ENCODE assay signal across 7 mouse cellular contexts in genomic region chr4:143258517-143258916, GRCm38 (mm10). TPM values are rescaled to one million over a fixed set of nuclear protein-coding genes. Genes with fewer than 3 reads are reported as not detected.
DNase-seq lines count a peak whose midpoint lies in the region; ATAC-seq and TF ChIP-seq lines count a peak whose summit lies in the region.

No protein-coding gene starts in this region.

- no peaks in the 10 kb centered on the region for H3K9me3 ChIP-seq in ES-Bruce4 (replicated peaks; ENCODE audit: control insufficient read depth, insufficient read depth, low read length, poor library complexity, severe bottlenecking)
- no peaks in the 10 kb centered on the region for H3K9me3 ChIP-seq in forebrain, embryonic 10.5 days
- H3K9me3 ChIP-seq in hindbrain, embryonic 10.5 days: no peaks in the 10 kb centered on the region
- no peaks in the 10 kb centered on the region for H3K9me3 ChIP-seq in limb, embryonic 11.5 days (ENCODE audit: control insufficient read depth, low read length)
- 0 out of 2 replicates have a peak, but pooled peaks cover under 1% of the 10 kb centered on the region for H3K9me3 ChIP-seq in midbrain, embryonic 10.5 days (replicated peaks)

- no peaks in the 10 kb centered on the region for H3K36me3 ChIP-seq in ES-Bruce4 (ENCODE audit: control insufficient read depth, insufficient read depth, low read length, poor library complexity, severe bottlenecking)
- H3K36me3 ChIP-seq in forebrain, embryonic 10.5 days (replicated peaks): no peaks in the 10 kb centered on the region
- no peaks in the 10 kb centered on the region for H3K36me3 ChIP-seq in hindbrain, embryonic 10.5 days
- H3K36me3 ChIP-seq in limb, embryonic 11.5 days (ENCODE audit: control insufficient read depth, insufficient read depth, low read length): no peaks in the 10 kb centered on the region
- no peaks in the 10 kb centered on the region for H3K36me3 ChIP-seq in midbrain, embryonic 10.5 days
- no peaks in the 10 kb centered on the region for H3K36me3 ChIP-seq in splenic B cell, adult 2 months (ENCODE audit: control insufficient read depth, insufficient read depth, low read length, poor library complexity, severe bottlenecking)

- no peak overlapping the region for H3K27ac ChIP-seq in ES-Bruce4 (ENCODE audit: insufficient read depth, low read length)
- H3K27ac ChIP-seq in forebrain, embryonic 10.5 days: no peak overlapping the region
- H3K27ac ChIP-seq in hindbrain, embryonic 10.5 days: peak overlapping the region; percentile 23; the same call in 1 of the 2 replicates
- no peak overlapping the region for H3K27ac ChIP-seq in limb, embryonic 11.5 days (replicated peaks; ENCODE audit: low read depth, low read length)
- H3K27ac ChIP-seq in midbrain, embryonic 10.5 days (replicated peaks): no peak overlapping the region

- H3K4me2 ChIP-seq in limb, embryonic 11.5 days (ENCODE audit: low read depth, severe bottlenecking): peak overlapping the region; percentile 18; the same call in 1 of the 2 replicates

- peak; percentile 36 for ATAC-seq in activated CD4-positive, CD25-positive, alpha-beta regulatory T cell, adult 4 months
- ATAC-seq in limb, embryonic 11.5 days (ENCODE audit: insufficient number of reproducible peaks, low FRiP score, low TSS enrichment, low read depth): no peak

- no peaks in the 10 kb centered on the region for H3K27me3 ChIP-seq in ES-Bruce4 (ENCODE audit: control insufficient read depth, insufficient read depth, low read length, poor library complexity, severe bottlenecking)
- H3K27me3 ChIP-seq in forebrain, embryonic 10.5 days (ENCODE audit: poor library complexity, severe bottlenecking): no peaks in the 10 kb centered on the region
- H3K27me3 ChIP-seq in hindbrain, embryonic 10.5 days (ENCODE audit: insufficient read depth, poor library complexity, severe bottlenecking): no peaks in the 10 kb centered on the region
- H3K27me3 ChIP-seq in limb, embryonic 11.5 days (ENCODE audit: control insufficient read depth, insufficient read depth, low read length): no peaks in the 10 kb centered on the region
- no peaks in the 10 kb centered on the region; the same call in 1 of the 2 replicates for H3K27me3 ChIP-seq in midbrain, embryonic 10.5 days (ENCODE audit: low read depth, poor library complexity, severe bottlenecking)
- H3K27me3 ChIP-seq in splenic B cell, adult 2 months (ENCODE audit: control insufficient read depth, insufficient read depth, low read length, poor library complexity, severe bottlenecking): no peaks in the 10 kb centered on the region

- WGBS in forebrain, embryonic 10.5 days: 34% methylated on average over 19 of the region's 19 CpGs
- 35% methylated on average over 19 of the region's 19 CpGs for WGBS in hindbrain, embryonic 10.5 days
- WGBS in limb, embryonic 11.5 days: 34% methylated on average over 19 of the region's 19 CpGs
- 38% methylated on average over 19 of the region's 19 CpGs for WGBS in midbrain, embryonic 10.5 days

- TF ChIP-seq POLR2A in ES-Bruce4 (IDR thresholded peaks at IDR 0.05; ENCODE audit: insufficient read depth, low read length): no peak

- peak; percentile 62 for TF ChIP-seq CTCF in ES-Bruce4 (IDR thresholded peaks at IDR 0.05; ENCODE audit: low read depth, low read length)

- peak overlapping the region; percentile 58 for H3K4me3 ChIP-seq in ES-Bruce4 (ENCODE audit: low read depth, low read length)
- H3K4me3 ChIP-seq in forebrain, embryonic 10.5 days: peak overlapping the region; percentile 20
- no peak overlapping the region for H3K4me3 ChIP-seq in hindbrain, embryonic 10.5 days
- H3K4me3 ChIP-seq in limb, embryonic 11.5 days (ENCODE audit: low read depth, low read length): no peak overlapping the region
- H3K4me3 ChIP-seq in midbrain, embryonic 10.5 days: peak overlapping the region; percentile 21; the same call in 1 of the 2 replicates

- peaks cover 3% of the 10 kb centered on the region for H3K4me1 ChIP-seq in ES-Bruce4 (ENCODE audit: control insufficient read depth, insufficient read depth, low read length)
- H3K4me1 ChIP-seq in forebrain, embryonic 10.5 days: peaks cover 21% of the 10 kb centered on the region
- H3K4me1 ChIP-seq in hindbrain, embryonic 10.5 days (replicated peaks): peaks cover 25% of the 10 kb centered on the region
- no peaks in the 10 kb centered on the region for H3K4me1 ChIP-seq in limb, embryonic 11.5 days (ENCODE audit: control insufficient read depth, insufficient read depth, low read length)
- peaks cover 27% of the 10 kb centered on the region for H3K4me1 ChIP-seq in midbrain, embryonic 10.5 days

- peak overlapping the region; percentile 71 for H3K9ac ChIP-seq in ES-Bruce4 (ENCODE audit: low read depth, poor library complexity, severe bottlenecking)
- H3K9ac ChIP-seq in limb, embryonic 11.5 days (ENCODE audit: low read length): no peak overlapping the region

- peak; percentile 83 for DNase-seq in forebrain, embryonic 10.5 days (ENCODE audit: extremely low spot score, low spot score)
- peak; percentile 83 for DNase-seq in hindbrain, embryonic 10.5 days (ENCODE audit: low spot score)
- DNase-seq in limb, embryonic 11.5 days (ENCODE audit: low spot score): peak; percentile 75
- DNase-seq in midbrain, embryonic 10.5 days (ENCODE audit: low spot score): peak; percentile 83
- peak; percentile 37 for DNase-seq in splenic B cell, adult 2 months (ENCODE audit: low read depth, low spot score)

- no peak for TF ChIP-seq EP300 in ES-Bruce4 (IDR thresholded peaks at IDR 0.05; ENCODE audit: insufficient read depth, low read depth, low read length)

RNA-seq across cellular contexts. Expression of gene Pdpn, which starts 40.8 kb away (rescaled TPM):
- polyA plus RNA-seq in ES-Bruce4 (2011; ENCODE audit: insufficient read depth, insufficient read length, low read depth, missing spikeins): 179 and 198 TPM in 2 replicates
- under 1 TPM in 1 of 2 experiments, not detected in 1; 0.45 TPM for polyA plus RNA-seq in activated CD4-positive, CD25-positive, alpha-beta regulatory T cell, adult 4 months (2017; shearing (Covaris generic))
- polyA plus RNA-seq in forebrain, embryonic 10.5 days (2016; fragmentation: Nextera tagmentation; extraction: Ambion mirVana): 63.6 and 64.9 TPM in 2 replicates
- polyA plus RNA-seq in hindbrain, embryonic 10.5 days (2016; fragmentation: Nextera tagmentation; extraction: Ambion mirVana): 85.2 and 113 TPM in 2 replicates
- 29.6 and 32.0 TPM in 2 replicates for polyA plus RNA-seq in limb, embryonic 11.5 days (2014; fragmentation: Nextera tagmentation; extraction: Ambion mirVana)
- polyA plus RNA-seq in midbrain, embryonic 10.5 days (2016; fragmentation: Nextera tagmentation; extraction: Ambion mirVana): 79.5 and 108 TPM in 2 replicates

RNA-seq across cellular contexts. Expression of gene Prdm2, which starts 45.7 kb away (rescaled TPM):
- 34.9 and 38.2 TPM in 2 replicates for polyA plus RNA-seq in ES-Bruce4 (2011; ENCODE audit: insufficient read depth, insufficient read length, low read depth, missing spikeins)
- 10 to 100 TPM; 27.6 to 31.4 TPM for polyA plus RNA-seq in activated CD4-positive, CD25-positive, alpha-beta regulatory T cell, adult 4 months (2017; shearing (Covaris generic))
- polyA plus RNA-seq in forebrain, embryonic 10.5 days (2016; fragmentation: Nextera tagmentation; extraction: Ambion mirVana): 15.2 and 16.0 TPM in 2 replicates
- polyA plus RNA-seq in hindbrain, embryonic 10.5 days (2016; fragmentation: Nextera tagmentation; extraction: Ambion mirVana): 14.4 and 15.9 TPM in 2 replicates
- 15.8 and 16.9 TPM in 2 replicates for polyA plus RNA-seq in limb, embryonic 11.5 days (2014; fragmentation: Nextera tagmentation; extraction: Ambion mirVana)
- 14.2 and 16.6 TPM in 2 replicates for polyA plus RNA-seq in midbrain, embryonic 10.5 days (2016; fragmentation: Nextera tagmentation; extraction: Ambion mirVana)

Comparison
In these comparisons a context has a peak if more than half of its experiments do, and no peak if none do; other contexts are left out.
1. H3K4me3 ChIP-seq: peak in ES-Bruce4 (single experiment), forebrain, embryonic 10.5 days (single experiment) and midbrain, embryonic 10.5 days (single experiment); none in hindbrain, embryonic 10.5 days (single experiment) and limb, embryonic 11.5 days (single experiment).
2. RNA of gene Pdpn, which starts 40.8 kb away (polyA plus RNA-seq): 179 to 198 TPM in ES-Bruce4, 85.2 to 113 TPM in hindbrain, embryonic 10.5 days, 79.5 to 108 TPM in midbrain, embryonic 10.5 days, 63.6 to 64.9 TPM in forebrain, embryonic 10.5 days and 29.6 to 32.0 TPM in limb, embryonic 11.5 days; 0.45 TPM in activated CD4-positive, CD25-positive, alpha-beta regulatory T cell, adult 4 months; every median in the first group is over 10 times any median in the second.
3. Peak in every context shown above with its lines, with median percentiles within 50 percentile points of each other: DNase-seq.